Mouse (Mus musculus) naive thymus-derived CD4-positive, alpha-beta T cell, adult 2 months (primary cell): ENCODE measurements around the gene Vmo1.
"Not testable (repeated sequence)": the region's sequence is repeated elsewhere in the genome, so short reads cannot be mapped to it uniquely, and the experiment has no call there.

Experiments used
- DNase-seq: peaks from one replicate; pipeline ENCODE4 v3.0.0-alpha.2; 2011; ENCODE audit warnings: low read depth

The Vmo1 gene

GRCm38 (mm10) chr11:70520178-70520769, 5.9 kb upstream of the Vmo1 start:
- no peak for DNase-seq

GRCm38 (mm10) chr11:70518923-70519322, 4.5 kb upstream of the Vmo1 start, which contains the start of gene Gltpd2:
Gene Gltpd2 (plus strand): TSS chr11:70519196.
- no peak for DNase-seq

- no peak for DNase-seq
Measured at GRCm38 (mm10) chr11:70518436-70518835, 4.0 kb upstream of the Vmo1 start.

GRCm38 (mm10) chr11:70516352-70516751, 1.9 kb upstream of the Vmo1 start:
- peak; percentile 77 for DNase-seq

- DNase-seq = no peak
Measured at GRCm38 (mm10) chr11:70513520-70513919, 896 bp downstream of the Vmo1 start.

GRCm38 (mm10) chr11:70512709-70513342, 1.6 kb downstream of the Vmo1 start:
- DNase-seq = no peak

DNA sequence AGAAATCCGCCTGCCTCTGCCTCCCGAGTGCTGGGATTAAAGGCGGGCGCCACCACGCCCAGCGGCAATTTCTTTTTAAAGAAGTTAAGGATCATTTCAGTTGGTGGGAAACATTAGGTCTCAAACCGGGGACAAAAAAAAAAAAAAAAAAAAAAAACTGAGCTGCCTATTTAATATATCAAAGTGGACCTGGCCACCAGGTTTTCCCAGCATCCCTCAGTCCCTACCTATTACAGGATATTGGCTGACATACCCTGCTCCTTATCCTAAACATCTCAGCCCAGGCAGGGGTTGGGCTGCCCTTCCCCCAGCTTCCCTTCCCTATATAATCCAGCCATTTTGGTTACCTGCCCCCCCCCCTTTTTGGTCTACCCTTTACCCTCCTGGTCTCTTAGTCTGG, 2.6 kb downstream of the Vmo1 start:
- no peak for DNase-seq

DNA sequence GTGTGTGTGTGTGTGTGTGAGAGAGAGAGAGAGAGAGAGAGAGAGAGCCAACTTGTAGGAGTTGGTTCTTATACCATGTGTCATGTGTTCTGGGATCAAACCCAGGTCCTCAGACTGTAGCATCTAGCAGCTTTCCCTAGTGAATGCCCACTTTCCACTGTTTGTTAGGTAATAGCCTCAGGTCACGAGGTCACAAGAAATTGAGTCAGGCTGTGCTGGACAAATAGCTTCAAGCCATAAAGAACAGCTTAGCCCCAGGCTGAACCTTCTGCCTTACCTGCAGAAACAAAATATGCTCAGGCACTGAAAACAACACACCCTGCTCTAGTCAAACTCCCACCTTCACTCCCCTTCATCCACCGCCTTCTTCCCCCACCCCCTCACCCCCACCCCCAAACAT, 3.2 kb downstream of the Vmo1 start:
- DNase-seq = no peak

GRCm38 (mm10) chr11:70509753-70510564, 4.5 kb downstream of the Vmo1 start:
- peak; percentile 86 for DNase-seq

DNA sequence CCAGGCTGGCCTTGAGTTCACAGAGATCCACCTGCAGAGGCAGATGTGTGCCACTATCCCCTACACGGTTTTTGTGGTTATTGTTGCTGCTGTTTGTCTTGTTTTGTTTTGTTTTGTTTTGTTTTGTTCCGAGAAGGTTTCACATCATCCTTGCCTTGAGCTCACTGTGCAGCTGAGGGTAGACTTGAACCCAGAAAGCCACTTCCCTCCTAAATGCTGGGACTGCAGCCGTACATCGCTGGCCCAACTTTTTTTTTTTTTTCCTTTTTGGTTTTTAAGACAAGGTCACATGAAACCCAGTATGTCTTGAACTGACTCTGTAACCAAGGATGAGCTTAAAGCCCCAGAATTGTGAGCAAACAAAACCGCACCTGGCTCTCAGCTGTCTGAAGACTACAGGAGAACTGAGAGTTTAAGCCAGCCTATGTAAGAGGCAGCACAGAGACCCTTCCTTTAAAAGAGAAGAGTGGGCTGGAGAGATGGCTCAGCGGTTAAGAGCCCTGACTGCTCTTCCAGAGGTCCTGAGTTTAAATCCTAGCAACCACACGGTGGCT, 7.4 kb downstream of the Vmo1 start:
- DNase-seq = no peak

GRCm38 (mm10) chr11:70506385-70506784, 8.0 kb downstream of the Vmo1 start:
- DNase-seq = peak; percentile 87

GRCm38 (mm10) chr11:70504970-70505369, 9.4 kb downstream of the Vmo1 start, which contains the start of gene Tm4sf5:
Gene Tm4sf5 (plus strand): TSS chr11:70505244.
- no peak for DNase-seq

- DNase-seq = no peak
Measured at GRCm38 (mm10) chr11:70502018-70502417, 12.4 kb downstream of the Vmo1 start.

GRCm38 (mm10) chr11:70500476-70500812, 14.0 kb downstream of the Vmo1 start:
- no peak for DNase-seq

DNA sequence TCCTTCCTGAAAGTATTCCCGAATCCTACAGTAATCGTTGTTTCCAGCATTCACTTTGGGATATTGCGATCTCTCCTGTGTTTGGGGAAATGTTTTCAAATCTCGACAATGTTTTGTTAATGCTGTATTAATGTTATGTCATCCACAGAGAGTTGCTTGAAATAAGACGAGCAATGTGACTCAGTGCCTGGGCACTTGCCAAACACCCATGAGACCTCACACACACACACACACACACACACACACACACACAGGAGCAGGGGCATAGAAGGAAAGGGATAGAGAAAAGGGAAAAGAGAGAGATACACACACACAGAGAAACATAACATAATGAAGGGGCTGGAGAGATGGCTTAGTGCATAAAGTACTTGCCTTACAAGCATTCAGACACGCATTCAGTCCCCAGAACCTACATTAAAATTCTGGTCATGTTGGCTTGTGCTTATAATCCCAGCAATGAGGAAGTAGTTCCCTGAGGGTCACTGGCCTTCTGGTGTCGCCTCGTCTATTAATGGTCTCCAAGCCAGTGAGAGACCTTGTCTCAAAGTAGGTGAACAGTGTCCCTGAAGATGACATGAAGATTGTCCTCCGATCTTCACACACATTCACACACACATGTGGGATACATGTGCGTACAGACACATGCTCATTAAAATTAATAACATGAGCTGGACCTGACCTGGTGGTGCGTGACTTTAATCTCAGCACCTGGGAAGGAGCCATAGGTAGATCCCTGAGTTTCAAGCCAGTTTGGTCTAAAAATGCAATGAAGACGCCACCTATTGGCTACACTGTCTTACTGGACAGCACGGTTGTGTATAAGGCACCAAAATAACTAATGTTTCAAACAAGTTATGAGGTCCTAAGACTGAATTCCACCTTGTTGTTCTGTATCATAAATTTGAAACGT, 14.6 kb downstream of the Vmo1 start:
- DNase-seq = peak; percentile 48

DNA sequence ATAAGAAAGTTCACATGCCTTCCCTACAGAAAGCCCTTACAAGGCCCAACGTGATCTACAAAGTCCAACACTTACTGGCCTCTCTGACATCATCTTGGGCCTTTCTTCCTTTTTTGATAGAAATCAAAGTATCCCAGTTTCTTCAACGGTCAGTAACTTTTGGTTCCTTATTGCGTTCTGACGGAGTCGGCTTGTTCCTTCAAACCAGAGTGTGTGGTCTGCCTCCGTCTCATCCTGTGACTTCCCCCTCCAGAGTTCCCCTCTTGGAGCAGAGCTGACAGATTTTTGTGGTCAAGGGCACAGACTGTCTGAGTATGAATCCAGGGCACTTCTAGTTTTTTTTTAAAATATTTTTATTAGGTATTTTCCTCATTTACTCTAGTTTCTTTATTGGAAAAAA, 24.7 kb downstream of the Vmo1 start:
- DNase-seq = no peak

- no peak for DNase-seq
Measured at GRCm38 (mm10) chr11:70489138-70489537, 25.3 kb downstream of the Vmo1 start.

DNA sequence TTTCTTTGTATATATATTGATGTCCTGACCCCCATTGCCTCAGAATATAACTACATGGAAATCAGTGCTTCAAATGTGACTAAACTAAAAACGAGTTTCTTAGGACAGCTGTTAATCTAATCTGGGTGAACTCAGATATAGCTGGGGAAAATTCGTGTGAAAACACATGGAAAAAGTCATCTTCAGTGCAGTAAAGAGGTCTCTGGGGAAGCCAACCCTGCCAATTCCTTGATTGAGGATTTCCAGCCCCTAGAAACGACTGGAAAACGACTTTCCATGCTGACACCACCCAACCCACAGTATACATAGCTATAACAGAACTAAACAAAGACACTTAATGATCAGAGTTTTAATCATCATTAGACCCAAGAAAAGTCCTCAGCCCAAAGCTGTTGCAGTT, 26.6 kb downstream of the Vmo1 start:
- no peak for DNase-seq

GRCm38 (mm10) chr11:70485498-70485897, 28.9 kb downstream of the Vmo1 start:
- DNase-seq = no peak

GRCm38 (mm10) chr11:70474872-70475534, 39.4 kb downstream of the Vmo1 start:
- no peak for DNase-seq

- not testable (repeated sequence) for DNase-seq
Measured at GRCm38 (mm10) chr11:70473291-70473690, 41.1 kb downstream of the Vmo1 start.
